Mouse (Mus musculus) neutrophil, adult 5-6 weeks (primary cell): ENCODE measurements around the gene Olfr51. TPM values are rescaled to one million over a fixed set of nuclear protein-coding genes. Genes with fewer than 3 reads are reported as not detected.
"Not testable (repeated sequence)": the region's sequence is repeated elsewhere in the genome, so short reads cannot be mapped to it uniquely, and the experiment has no call there.

Experiments
- ATAC-seq: fragments of 151-379, 151-347 bp; 2 replicates; pipeline ENCODE4 v1.8.0; 2017; ENCODE audit warnings: mild to moderate bottlenecking, moderate TSS enrichment; ENCODE audit not compliant: insufficient number of reproducible peaks, poor library complexity, low FRiP score, severe bottlenecking; ENCODE audit errors: extremely low read depth
- total RNA-seq: library from RNA; stranded (forward); fragments of 200-1000 nt; gene quantifications from 2 replicates; pipeline ENCODE4 v1.2.3, GENCODE M21; 2017

The Olfr51 gene
- not detected in 2 replicates for total RNA-seq

- no peak for ATAC-seq
These were observed at the start of gene Olfr51 for GRCm38 (mm10) chr11:51003296-51003695. Gene Olfr51 (plus strand): TSS chr11:51003596.

DNA sequence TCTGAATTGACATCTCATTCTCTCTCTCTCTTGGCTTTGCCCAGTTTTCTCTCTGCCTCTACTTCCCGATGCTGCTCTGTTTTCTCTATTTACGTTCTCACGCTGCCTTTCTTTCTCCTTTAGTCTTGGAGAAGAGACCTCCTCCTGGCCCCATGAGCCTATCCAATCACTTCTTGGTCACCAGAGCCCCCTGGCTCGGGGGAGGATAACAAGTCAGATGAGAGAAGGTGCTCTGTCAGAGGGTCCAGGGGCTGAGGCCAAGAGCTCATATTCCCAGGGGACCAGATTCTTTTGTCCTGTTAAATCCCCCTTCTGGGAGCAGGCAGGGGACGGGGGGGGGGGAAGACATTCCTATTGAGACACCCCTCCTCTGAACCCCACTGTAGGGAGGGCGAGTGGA, 49.7 kb upstream of the Olfr51 start, which contains the start of gene Prop1:
Gene Prop1 (minus strand): TSS at position 101 of the 400 bp plus-strand sequence.
- no peak for ATAC-seq

GRCm38 (mm10) chr11:50964886-50965285, 38.5 kb upstream of the Olfr51 start:
- ATAC-seq, result no peak

DNA sequence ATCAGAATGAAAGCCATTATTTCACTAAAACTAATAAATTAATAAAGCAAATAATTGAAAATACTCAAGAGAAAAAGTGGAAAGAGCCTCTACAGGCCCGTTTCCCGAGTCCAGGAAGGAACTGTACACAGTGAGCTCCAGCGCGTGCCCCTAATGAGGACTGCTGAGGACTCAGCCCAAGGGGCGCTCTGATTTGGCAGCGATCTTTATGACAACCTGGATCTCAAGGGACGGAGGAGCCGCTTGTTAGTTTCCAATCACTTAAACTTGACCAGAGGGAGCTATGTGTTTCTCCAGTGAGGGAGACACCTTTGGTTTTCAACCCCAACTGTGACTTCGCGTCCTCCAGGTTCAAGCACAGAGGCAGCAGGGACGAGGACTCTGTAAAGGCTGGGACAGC, 37.2 kb upstream of the Olfr51 start, which contains the start of gene Olfr1378:
Gene Olfr1378 (plus strand): TSS at position 301 of the 400 bp plus-strand sequence.
- no peak for ATAC-seq

- ATAC-seq, result no peak
These were observed 26.2 kb upstream of the Olfr51 start for GRCm38 (mm10) chr11:50977216-50977615.

- ATAC-seq, result no peak
These were observed 21.7 kb upstream of the Olfr51 start, which contains the start of gene Olfr1377 for GRCm38 (mm10) chr11:50981667-50982066. Gene Olfr1377 (plus strand): TSS chr11:50981967.

GRCm38 (mm10) chr11:51011821-51012220, 8.4 kb downstream of the Olfr51 start:
- no peak for ATAC-seq

DNA sequence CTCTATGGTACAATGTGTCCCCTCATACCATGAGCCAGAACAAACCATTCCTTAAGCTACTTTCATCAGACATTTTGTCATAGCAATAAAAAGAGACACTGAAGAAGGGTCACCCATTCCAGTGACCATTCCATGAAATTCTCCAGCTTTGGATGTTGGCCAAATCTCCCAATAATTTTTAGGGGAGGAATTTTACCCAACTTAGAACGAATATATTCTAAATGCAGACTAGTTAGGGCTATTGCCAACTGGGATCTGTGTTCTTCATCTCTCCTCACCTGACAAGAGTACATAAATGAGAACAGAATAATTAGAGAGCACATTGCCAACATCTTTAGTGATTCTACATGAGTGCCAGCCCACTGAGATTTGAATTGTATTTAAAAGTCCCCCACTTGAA, 10.5 kb downstream of the Olfr51 start, which contains the start of gene Olfr54:
Gene Olfr54 (plus strand): TSS at position 301 of the 400 bp plus-strand sequence.
- no peak for ATAC-seq

- ATAC-seq, result no peak
These were observed 12.9 kb downstream of the Olfr51 start for GRCm38 (mm10) chr11:51016341-51016740.

DNA sequence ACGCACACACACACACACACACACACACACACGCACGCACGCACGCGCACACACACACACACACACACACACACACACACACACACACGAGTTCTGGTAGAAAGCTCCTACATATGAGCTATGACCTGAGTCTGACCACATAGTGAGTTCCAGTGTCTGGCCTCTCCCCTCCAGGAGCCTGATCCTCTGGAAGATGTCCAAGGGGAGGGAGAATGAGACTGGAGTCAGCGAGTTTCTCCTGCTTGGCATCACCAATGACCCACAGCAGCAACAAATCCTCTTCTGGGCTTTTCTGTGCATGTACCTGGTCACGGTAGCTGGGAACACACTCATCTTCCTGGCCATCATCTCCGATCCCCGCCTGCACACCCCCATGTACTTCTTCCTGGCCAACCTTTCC, 23.4 kb downstream of the Olfr51 start:
- not testable (repeated sequence) for ATAC-seq

DNA sequence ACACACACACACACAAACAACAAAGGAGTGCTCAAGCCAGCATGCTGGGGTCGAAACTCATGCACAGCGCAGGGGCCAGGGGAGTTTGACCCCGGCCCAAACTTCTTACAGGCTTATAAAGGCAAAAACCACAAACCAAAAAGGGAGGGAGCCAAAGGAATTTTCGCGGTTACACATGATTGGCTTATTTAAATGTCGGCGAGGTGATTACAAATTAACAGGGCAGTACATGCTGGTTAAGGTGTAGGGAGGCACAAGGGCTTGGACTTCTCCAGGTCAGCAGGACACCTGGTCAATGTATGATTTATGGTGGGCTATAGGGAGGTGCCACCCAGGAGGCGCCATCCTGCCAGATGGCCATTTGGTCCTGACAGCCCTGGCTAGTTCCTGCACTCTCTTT, 26.0 kb downstream of the Olfr51 start:
- not testable (repeated sequence) for ATAC-seq

GRCm38 (mm10) chr11:51030225-51030624, 26.8 kb downstream of the Olfr51 start:
- no peak for ATAC-seq

DNA sequence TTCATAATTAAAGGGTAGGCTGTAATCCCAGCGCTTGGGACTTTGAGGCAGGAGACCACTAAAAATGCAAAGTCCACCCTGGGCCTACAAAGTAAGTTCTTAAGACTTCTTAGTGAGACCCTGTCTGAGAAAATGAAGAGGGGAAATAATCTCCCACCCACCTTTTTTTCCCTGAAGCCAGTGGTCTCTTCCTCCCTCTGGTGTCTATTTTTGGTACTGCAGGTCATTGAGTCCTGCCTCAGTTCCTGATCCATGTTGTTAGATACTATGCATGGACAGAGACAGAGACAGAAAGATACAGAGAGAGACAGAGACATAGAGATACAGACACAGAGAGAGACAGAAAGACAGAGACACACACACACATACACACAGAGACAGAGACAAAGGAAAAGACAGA, 29.5 kb downstream of the Olfr51 start:
- no peak for ATAC-seq

- ATAC-seq, result not testable (repeated sequence)
These were observed 30.7 kb downstream of the Olfr51 start for GRCm38 (mm10) chr11:51034141-51034540.

DNA sequence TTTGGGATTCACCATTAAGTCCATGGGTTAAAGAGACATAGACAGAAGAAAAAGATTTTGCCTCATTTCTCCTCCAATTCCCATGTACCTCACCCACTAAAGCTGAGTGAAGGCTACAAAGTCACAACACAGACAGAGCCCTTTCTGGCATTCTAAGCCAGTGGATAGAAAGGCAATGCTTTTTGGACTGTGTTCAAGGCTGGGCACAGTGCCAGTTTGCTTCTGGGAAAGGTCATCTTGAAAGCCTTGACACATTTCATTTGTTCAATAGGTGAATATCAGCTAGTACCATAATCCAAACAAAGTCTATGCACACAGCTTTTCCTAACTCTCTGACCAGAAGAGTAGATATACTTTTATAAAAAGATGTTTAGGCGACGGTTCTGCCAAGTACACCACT, 32.6 kb downstream of the Olfr51 start:
- ATAC-seq, result no peak

DNA sequence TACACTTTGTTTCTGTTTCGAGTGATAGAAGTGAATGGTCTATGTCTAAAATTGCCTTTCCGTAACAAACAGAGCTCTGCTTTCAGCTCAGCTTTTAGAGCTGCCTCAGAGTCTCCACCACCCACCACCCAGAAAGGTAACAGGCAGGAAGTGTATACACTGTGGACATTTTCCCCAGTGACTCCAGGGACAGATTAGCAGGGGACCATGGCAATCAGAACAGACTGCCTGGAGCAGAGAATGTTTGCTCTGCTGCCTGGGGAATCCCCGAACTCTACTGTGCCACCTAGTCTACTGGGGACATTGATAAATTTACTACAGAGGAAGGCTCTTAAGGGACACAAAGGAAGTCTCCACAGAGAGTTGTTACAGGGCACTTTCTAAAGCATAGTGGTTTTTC, 41.4 kb downstream of the Olfr51 start:
- ATAC-seq, result not testable (repeated sequence)

DNA sequence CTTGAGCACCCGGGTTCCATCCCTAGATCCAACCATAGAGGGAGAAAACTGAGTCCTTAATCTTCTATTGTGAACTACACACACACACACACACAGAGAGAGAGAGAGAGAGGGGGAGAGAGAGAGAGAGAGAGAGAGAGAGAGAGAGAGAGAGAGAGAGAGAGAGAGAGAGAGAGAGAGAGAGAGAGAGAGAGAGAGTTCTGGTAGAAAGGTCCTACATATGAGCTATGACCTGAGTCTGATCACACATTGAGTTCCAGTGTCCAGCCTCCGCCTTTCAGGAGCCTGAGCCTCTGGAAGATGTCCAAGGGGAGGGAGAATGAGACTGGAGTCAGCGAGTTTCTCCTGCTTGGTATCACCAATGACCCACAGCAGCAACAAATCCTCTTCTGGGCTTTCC, 44.4 kb downstream of the Olfr51 start, which contains the start of gene Olfr1375:
Gene Olfr1375 (plus strand): TSS at position 301 of the 400 bp plus-strand sequence.
- not testable (repeated sequence) for ATAC-seq

GRCm38 (mm10) chr11:51051678-51052077, 48.3 kb downstream of the Olfr51 start:
- no peak for ATAC-seq

GRCm38 (mm10) chr11:51053230-51053629, 49.8 kb downstream of the Olfr51 start:
- ATAC-seq, result no peak

GRCm38 (mm10) chr11:51059151-51059571, 55.8 kb downstream of the Olfr51 start, which contains the start of gene Zfp354a:
Gene Zfp354a (plus strand): TSS chr11:51059257.
- ATAC-seq, result no peak
